Mouse (Mus musculus) cortical plate, adult 2 months (tissue): ENCODE measurements around the gene Myo5a.
A peak's percentile ranks its signal among the peaks of the same experiment; 100 is the strongest.

Experiments used
- CTCF ChIP-seq: fragments of 200-500 bp; IDR thresholded peaks from 2 replicates; pipeline ENCODE4 v1.5.1; 2011; ENCODE audit warnings: mild to moderate bottlenecking, control low read depth, low read length; ENCODE audit not compliant: insufficient read depth; ENCODE audit errors: extremely low read depth
- POLR2A ChIP-seq: fragments of 200-500 bp; IDR thresholded peaks from 2 replicates; pipeline ENCODE4 v1.6.1; 2011; ENCODE audit warnings: mild to moderate bottlenecking, low read length, control low read depth; ENCODE audit not compliant: insufficient read depth; ENCODE audit errors: extremely low read depth

DNA sequence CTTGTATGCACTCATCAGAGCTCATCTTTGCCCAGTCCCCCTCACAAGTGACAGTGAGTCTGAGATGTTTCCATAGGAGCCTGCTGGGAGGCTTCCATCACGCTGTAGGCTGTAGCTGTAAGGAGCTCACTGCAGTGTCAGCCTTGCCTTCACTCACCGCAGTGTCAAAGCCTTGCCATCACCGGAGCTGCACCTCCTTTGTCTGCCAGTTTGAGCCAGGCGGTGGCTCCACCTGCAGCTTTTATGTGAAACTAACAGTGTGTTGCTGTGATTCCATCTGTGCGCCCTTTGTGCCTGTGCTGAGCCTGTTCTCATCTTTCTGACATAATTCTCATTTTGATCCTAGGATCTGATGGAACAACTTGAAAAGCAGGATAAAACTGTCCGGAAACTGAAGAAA lies 126.5 kb downstream of the Myo5a start:
- TF ChIP-seq CTCF (0 out of 2 replicates have a peak, but pooled peaks have one; percentile 27), POLR2A (no peak; the same call in 1 of the 2 replicates)
